Comparison of ENCODE assay signal across 9 mouse cellular contexts in the genomic region with DNA sequence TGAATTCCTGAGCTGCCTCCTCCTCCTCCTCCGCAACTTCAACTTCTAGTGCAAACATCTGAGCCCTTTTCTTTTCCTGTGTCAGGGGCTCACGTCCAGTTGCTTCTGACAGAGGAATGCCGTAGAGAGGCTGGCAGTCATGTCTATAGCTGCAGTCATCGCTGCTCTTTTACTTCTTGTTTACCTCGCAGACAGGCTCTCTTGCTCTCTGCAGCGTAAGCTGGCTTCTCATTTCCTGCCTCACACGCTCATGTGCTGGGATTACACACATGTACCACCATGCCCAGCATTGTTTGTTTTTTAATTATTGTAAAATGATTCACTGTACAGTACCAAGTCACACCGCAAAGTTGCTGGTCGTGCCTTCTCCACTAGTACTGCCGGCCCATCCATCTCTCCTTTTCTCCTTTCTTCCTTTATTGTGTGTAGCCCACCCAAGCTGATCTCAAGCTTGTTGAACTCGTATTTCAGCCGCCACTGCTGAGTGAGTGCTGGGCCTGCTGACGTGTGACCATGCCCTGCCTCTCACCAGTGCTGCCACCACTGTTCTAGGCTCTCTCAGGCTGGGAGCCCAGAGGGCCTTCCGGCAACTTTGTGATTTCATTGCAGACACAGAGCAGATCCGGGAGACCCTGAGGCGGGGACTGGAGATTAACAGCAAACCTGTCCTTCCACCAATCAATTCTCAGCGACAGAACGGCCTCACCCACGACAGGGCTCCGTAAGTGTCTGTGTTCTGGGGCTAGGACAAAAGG. TPM values are rescaled to one million over a fixed set of nuclear protein-coding genes. Genes with fewer than 3 reads are reported as not detected.
DNase-seq lines count a peak whose midpoint lies in the region; ATAC-seq and TF ChIP-seq lines count a peak whose summit lies in the region.
"Had no signal": no experiment of that assay in that cellular context is flagged by ENCODE, and none has a peak within 500 bp of the region (broad histone marks: within the 10 kb centered on the region; RNA-seq: fewer than 3 reads in every experiment).

No protein-coding gene starts in this region.

- peak; percentile 55 for ATAC-seq in kidney, postnatal 0 days (replicated peaks; ENCODE audit: low FRiP score, low read depth)
- ATAC-seq in embryonic facial prominence, embryonic 15.5 days (ENCODE audit: insufficient number of reproducible peaks, low FRiP score, low TSS enrichment, low read depth): no peak
- ATAC-seq in limb, embryonic 12.5 days (ENCODE audit: insufficient number of reproducible peaks, insufficient read depth, low FRiP score, low TSS enrichment, low read depth): no peak
- no peak for ATAC-seq in midbrain, postnatal 0 days (ENCODE audit: low FRiP score)
- ATAC-seq: Patski had no signal

- H3K36me3 ChIP-seq in kidney, postnatal 0 days (ENCODE audit: insufficient read depth, low read length): peaks cover 4% of the 10 kb centered on the region; the same call in 1 of the 2 replicates
- H3K36me3 ChIP-seq in embryonic facial prominence, embryonic 15.5 days: peaks cover 48% of the 10 kb centered on the region
- H3K36me3 ChIP-seq in limb, embryonic 12.5 days: peaks cover 80% of the 10 kb centered on the region
- peaks cover 22% of the 10 kb centered on the region for H3K36me3 ChIP-seq in midbrain, postnatal 0 days (ENCODE audit: insufficient read depth, low read length)

- peak overlapping the region; percentile 96 for H3K27ac ChIP-seq in kidney, postnatal 0 days
- peak overlapping the region; percentile 77 for H3K27ac ChIP-seq in embryonic facial prominence, embryonic 15.5 days (replicated peaks)
- peak overlapping the region; percentile 62 for H3K27ac ChIP-seq in limb, embryonic 12.5 days
- 0 out of 2 replicates have a peak overlapping the region, but pooled peaks have one; percentile 26 for H3K27ac ChIP-seq in midbrain, postnatal 0 days (ENCODE audit: low read depth, low read length)

- TF ChIP-seq CTCF in kidney, postnatal 0 days (IDR thresholded peaks at IDR 0.05; ENCODE audit: low read depth): no peak
- no peak for TF ChIP-seq CTCF in midbrain, postnatal 0 days (IDR thresholded peaks at IDR 0.05)

- no peak overlapping the region for H3K4me2 ChIP-seq in kidney, postnatal 0 days (ENCODE audit: low read length)
- H3K4me2 ChIP-seq in embryonic facial prominence, embryonic 15.5 days (replicated peaks): no peak overlapping the region
- H3K4me2 ChIP-seq in limb, embryonic 12.5 days: no peak overlapping the region
- no peak overlapping the region for H3K4me2 ChIP-seq in midbrain, postnatal 0 days (ENCODE audit: low read depth, low read length, poor library complexity, severe bottlenecking)

- no peaks in the 10 kb centered on the region for H3K9me3 ChIP-seq in kidney, postnatal 0 days (replicated peaks; ENCODE audit: low read length)
- no peaks in the 10 kb centered on the region for H3K9me3 ChIP-seq in embryonic facial prominence, embryonic 15.5 days (replicated peaks)
- no peaks in the 10 kb centered on the region for H3K9me3 ChIP-seq in limb, embryonic 12.5 days
- H3K9me3 ChIP-seq in midbrain, postnatal 0 days (ENCODE audit: low read length): no peaks in the 10 kb centered on the region

- WGBS in kidney, postnatal 0 days: 15% methylated on average over 20 of the region's 20 CpGs
- 52% methylated on average over 20 of the region's 20 CpGs for WGBS in embryonic facial prominence, embryonic 15.5 days
- 65% methylated on average over 20 of the region's 20 CpGs for WGBS in limb, embryonic 12.5 days
- 70% methylated on average over 20 of the region's 20 CpGs for WGBS in midbrain, postnatal 0 days

- H3K4me3 ChIP-seq in kidney, postnatal 0 days (replicated peaks; ENCODE audit: low read depth, low read length): no peak overlapping the region
- H3K4me3 ChIP-seq in embryonic facial prominence, embryonic 15.5 days (replicated peaks): no peak overlapping the region
- H3K4me3 ChIP-seq in limb, embryonic 12.5 days (replicated peaks): no peak overlapping the region
- H3K4me3 ChIP-seq in midbrain, postnatal 0 days (ENCODE audit: low read depth, low read length): no peak overlapping the region

- peak; percentile 63 for DNase-seq in kidney, postnatal 0 days (ENCODE audit: low spot score)
- no peak for DNase-seq in kidney, postnatal 36 days
- no peak for DNase-seq in midbrain, postnatal 0 days (ENCODE audit: low spot score)
- no peak for DNase-seq in cerebellum, adult 9-11 months
- DNase-seq in testis, postnatal 10 days (ENCODE audit: low spot score): no peak
- DNase-seq in embryo, embryonic 10.5 days (ENCODE audit: low spot score): no peak

- no peaks in the 10 kb centered on the region for H3K27me3 ChIP-seq in kidney, postnatal 0 days (ENCODE audit: insufficient read depth, low read length)
- H3K27me3 ChIP-seq in embryonic facial prominence, embryonic 15.5 days: no peaks in the 10 kb centered on the region
- H3K27me3 ChIP-seq in limb, embryonic 12.5 days: no peaks in the 10 kb centered on the region
- H3K27me3 ChIP-seq in midbrain, postnatal 0 days (ENCODE audit: insufficient read depth, low read length): no peaks in the 10 kb centered on the region
- H3K27me3 ChIP-seq: Patski had no signal

- peak overlapping the region; percentile 49 for H3K9ac ChIP-seq in kidney, postnatal 0 days (ENCODE audit: low read depth, low read length)
- no peak overlapping the region for H3K9ac ChIP-seq in embryonic facial prominence, embryonic 15.5 days
- no peak overlapping the region; the same call in 1 of the 2 replicates for H3K9ac ChIP-seq in limb, embryonic 12.5 days (replicated peaks)
- H3K9ac ChIP-seq in midbrain, postnatal 0 days (replicated peaks; ENCODE audit: low read length, poor library complexity, severe bottlenecking): no peak overlapping the region

- H3K4me1 ChIP-seq in kidney, postnatal 0 days (replicated peaks; ENCODE audit: insufficient read depth, low read length): peaks cover 66% of the 10 kb centered on the region
- peaks cover 36% of the 10 kb centered on the region for H3K4me1 ChIP-seq in embryonic facial prominence, embryonic 15.5 days
- 0 out of 2 replicates have a peak, but pooled peaks cover 2% of the 10 kb centered on the region for H3K4me1 ChIP-seq in limb, embryonic 12.5 days (replicated peaks)
- H3K4me1 ChIP-seq in midbrain, postnatal 0 days (ENCODE audit: insufficient read depth, low read length): no peaks in the 10 kb centered on the region

RNA-seq across cellular contexts. Expression of gene Trim8, which starts 47.2 kb away (rescaled TPM):
- 27.8 and 30.5 TPM in 2 replicates for polyA plus RNA-seq in kidney, postnatal 0 days (2015; fragmentation: Nextera tagmentation; extraction: Ambion mirVana)
- polyA plus RNA-seq in embryonic facial prominence, embryonic 15.5 days (2015; fragmentation: Nextera tagmentation; extraction: Ambion mirVana): 20.7 and 21.7 TPM in 2 replicates
- 17.3 and 21.5 TPM in 2 replicates for polyA plus RNA-seq in limb, embryonic 12.5 days (2016; fragmentation: Nextera tagmentation; extraction: Ambion mirVana)
- total RNA-seq in midbrain, postnatal 0 days (2014; rRNA removed): 96.6 and 103 TPM in 2 replicates
- 27.8 and 30.4 TPM in 2 replicates for polyA plus RNA-seq in midbrain, postnatal 0 days (2015; fragmentation: Nextera tagmentation; extraction: Ambion mirVana)

RNA-seq across cellular contexts. Expression of gene Sufu, which starts 57.6 kb away (rescaled TPM):
- 30.6 and 33.0 TPM in 2 replicates for polyA plus RNA-seq in kidney, postnatal 0 days (2015; fragmentation: Nextera tagmentation; extraction: Ambion mirVana)
- polyA plus RNA-seq in embryonic facial prominence, embryonic 15.5 days (2015; fragmentation: Nextera tagmentation; extraction: Ambion mirVana): 36.0 and 38.4 TPM in 2 replicates
- polyA plus RNA-seq in limb, embryonic 12.5 days (2016; fragmentation: Nextera tagmentation; extraction: Ambion mirVana): 44.4 and 45.2 TPM in 2 replicates
- total RNA-seq in midbrain, postnatal 0 days (2014; rRNA removed): 11.5 and 14.4 TPM in 2 replicates
- 13.2 and 14.5 TPM in 2 replicates for polyA plus RNA-seq in midbrain, postnatal 0 days (2015; fragmentation: Nextera tagmentation; extraction: Ambion mirVana)

RNA-seq across cellular contexts. Expression of gene Actr1a, which starts 58.8 kb away (rescaled TPM):
- polyA plus RNA-seq in kidney, postnatal 0 days (2015; fragmentation: Nextera tagmentation; extraction: Ambion mirVana): 100.0 and 111 TPM in 2 replicates
- 149 and 153 TPM in 2 replicates for polyA plus RNA-seq in embryonic facial prominence, embryonic 15.5 days (2015; fragmentation: Nextera tagmentation; extraction: Ambion mirVana)
- polyA plus RNA-seq in limb, embryonic 12.5 days (2016; fragmentation: Nextera tagmentation; extraction: Ambion mirVana): 145 and 147 TPM in 2 replicates
- total RNA-seq in midbrain, postnatal 0 days (2014; rRNA removed): 356 and 359 TPM in 2 replicates
- 327 and 343 TPM in 2 replicates for polyA plus RNA-seq in midbrain, postnatal 0 days (2015; fragmentation: Nextera tagmentation; extraction: Ambion mirVana)

Comparison
In these comparisons a context has a peak if more than half of its experiments do, and no peak if none do; other contexts are left out.
1. H3K27ac ChIP-seq: peak in every context shown above with its lines; median percentile 96 in kidney, postnatal 0 days; 77 in embryonic facial prominence, embryonic 15.5 days; 62 in limb, embryonic 12.5 days; 26 in midbrain, postnatal 0 days.